Mouse (Mus musculus): ENCODE results near the gene Cd44.

DNA sequence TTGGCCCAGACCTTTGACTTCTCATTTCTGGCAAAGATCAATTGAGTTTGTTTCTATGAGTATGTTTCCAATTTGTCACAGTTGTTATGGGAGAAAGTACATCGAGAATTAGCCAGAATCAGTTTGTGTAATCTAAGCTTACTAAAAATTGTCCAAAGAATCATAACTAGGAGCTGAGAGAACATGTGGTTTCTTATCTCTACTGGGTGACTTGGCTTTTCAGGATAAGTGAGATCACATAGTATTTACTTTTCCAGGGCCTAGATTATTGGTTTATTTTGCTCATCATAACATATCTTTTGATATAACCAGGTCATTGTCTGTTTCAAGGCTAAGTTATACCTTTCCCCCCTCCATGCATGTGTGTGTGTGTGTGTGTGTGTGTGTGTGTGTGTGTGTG is 16.8 kb upstream of the Cd44 start:
- TF ChIP-seq CTCF (IDR thresholded peaks at IDR 0.05; ENCODE audit: low read depth) (no peak), EP300 (IDR thresholded peaks at IDR 0.05; ENCODE audit: low read depth) (no peak)

All from heart, postnatal 0 days (tissue).